Mouse (Mus musculus): ENCODE measurements around the gene Aldh1l1.

DNA sequence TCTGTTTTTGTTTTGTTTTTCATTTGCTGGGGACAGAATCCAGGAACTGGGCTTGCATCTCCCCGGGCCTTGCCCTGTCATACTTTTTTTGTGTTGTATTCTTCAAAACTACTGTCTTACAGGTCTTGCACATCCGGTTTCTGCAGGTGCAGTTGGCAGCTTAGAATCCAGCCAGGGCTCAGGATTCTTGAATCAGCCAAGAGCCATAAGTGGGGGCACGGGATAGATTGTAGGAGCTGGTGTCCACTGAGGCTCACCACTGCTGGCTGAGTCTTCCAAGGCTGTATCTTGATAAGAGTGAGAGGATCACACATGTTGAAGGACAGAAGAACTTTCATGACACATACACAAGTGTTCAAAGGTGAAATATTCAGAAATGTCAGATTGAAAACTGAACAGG is 117.9 kb downstream of the Aldh1l1 start:
- TF ChIP-seq ZNF384 (IDR thresholded peaks at IDR 0.05; ENCODE audit: low read depth, low read length) = no peak
- TF ChIP-seq POLR2AphosphoS2 (IDR thresholded peaks at IDR 0.05; ENCODE audit: low read length) = no peak
- no peak for TF ChIP-seq CTCF (IDR thresholded peaks at IDR 0.05 in 2 of 3, conservative IDR thresholded peaks at IDR 0.05 in 1 of 3; ENCODE audit: control insufficient read depth in 1 of 3, insufficient read depth in 1 of 3, low read depth in 2 of 3, low read length in 3 of 3, poor library complexity in 1 of 3, severe bottlenecking in 1 of 3)
- no peak for TF ChIP-seq POLR2A (IDR thresholded peaks at IDR 0.05; ENCODE audit: control insufficient read depth in 1 of 2, insufficient read depth in 1 of 2, low read depth in 1 of 2, low read length in 2 of 2, poor library complexity in 1 of 2)
- no peak for TF ChIP-seq EP300 (IDR thresholded peaks at IDR 0.05; ENCODE audit: low read depth in 1 of 2, low read length in 2 of 2)
